Mouse (Mus musculus) lung, postnatal 14 days (tissue): ENCODE results near the gene Fam162b.
A peak's percentile ranks its signal among the peaks of the same experiment; 100 is the strongest.

ENCODE experiments used
- DNase-seq: peaks from one replicate; pipeline ENCODE4 v3.0.0; 2021

The Fam162b gene

DNA sequence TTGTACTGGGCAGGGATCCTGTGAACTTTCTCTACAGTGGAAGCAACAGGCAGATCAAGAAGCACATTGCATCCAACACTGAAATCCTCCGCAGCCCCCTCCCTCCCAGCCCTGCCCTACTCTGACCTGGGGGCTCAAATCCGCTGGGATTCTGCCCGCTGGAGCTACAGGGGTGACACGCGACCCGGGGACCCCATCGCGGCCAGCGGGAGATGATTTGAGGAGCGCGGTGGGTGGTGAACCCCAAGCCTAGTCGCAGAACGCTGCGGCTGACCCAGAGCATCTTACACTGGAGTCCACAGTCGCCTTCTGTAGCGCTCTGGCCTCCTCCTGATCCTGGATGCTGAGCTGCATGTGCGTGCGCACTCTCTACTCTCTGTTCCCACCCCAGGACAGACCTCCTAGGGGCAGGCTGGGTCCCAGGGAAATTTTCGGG is at the start of gene Fam162b:
Fam162b (minus strand) TSS at position 379 of the 436 bp plus-strand sequence.
- DNase-seq: no peak

DNA sequence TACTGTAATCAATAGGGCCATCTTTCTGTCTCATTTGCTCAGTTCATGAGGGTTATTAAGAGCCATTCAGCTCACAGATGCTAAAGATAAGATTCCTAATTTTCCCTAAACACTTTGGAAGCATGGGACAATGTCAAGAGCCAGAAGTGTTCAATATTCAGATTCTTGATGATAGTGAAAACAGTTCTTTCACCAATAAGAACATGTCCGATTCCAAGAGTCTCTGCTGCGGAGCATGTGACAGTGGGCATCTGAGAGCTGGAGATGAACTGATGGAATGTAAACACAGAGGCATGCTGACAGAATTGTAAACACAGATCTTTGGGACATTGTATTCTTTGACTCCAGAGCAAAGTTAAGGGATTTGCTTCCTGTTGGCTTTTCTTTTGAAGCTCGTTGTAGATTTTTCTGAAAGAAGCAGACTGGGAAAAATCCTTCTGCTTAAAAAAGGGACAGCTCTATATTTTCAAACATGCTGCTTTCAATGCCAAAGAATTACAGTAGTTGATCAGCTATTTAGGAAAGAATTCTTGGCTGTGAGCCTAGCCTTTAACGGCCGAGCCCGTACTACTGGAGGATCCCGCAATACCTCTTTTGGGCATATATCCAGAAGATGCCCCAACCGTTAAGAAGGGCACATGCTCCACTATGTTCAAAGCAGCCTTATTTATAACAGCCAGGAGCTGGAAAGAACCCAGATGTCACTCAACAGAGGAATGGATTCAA is 41.3 kb upstream of the Fam162b start, which contains the start of gene Gprc6a:
Gprc6a (minus strand) TSS at position 51 of the 726 bp plus-strand sequence.
- DNase-seq: peak; percentile 6

DNA sequence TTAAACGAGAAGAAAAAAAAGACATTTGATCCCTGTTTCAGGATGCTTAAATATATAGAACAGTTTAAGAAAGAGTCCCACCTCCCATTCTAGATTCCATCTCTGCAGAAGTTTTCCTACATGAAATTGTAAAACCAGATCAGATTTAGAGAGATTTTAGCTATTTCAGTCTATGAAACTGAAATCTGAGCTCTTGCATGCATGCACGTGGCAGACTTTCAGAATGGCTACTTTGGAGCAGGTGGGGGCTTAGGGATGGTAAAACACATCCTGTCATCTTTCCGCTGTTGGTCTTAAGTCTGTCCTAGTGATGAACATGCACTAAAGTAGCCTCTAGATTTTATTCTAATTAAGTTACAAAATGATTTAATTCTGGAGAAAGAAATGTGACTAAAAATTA is 30.9 kb upstream of the Fam162b start:
- no peak for DNase-seq

DNA sequence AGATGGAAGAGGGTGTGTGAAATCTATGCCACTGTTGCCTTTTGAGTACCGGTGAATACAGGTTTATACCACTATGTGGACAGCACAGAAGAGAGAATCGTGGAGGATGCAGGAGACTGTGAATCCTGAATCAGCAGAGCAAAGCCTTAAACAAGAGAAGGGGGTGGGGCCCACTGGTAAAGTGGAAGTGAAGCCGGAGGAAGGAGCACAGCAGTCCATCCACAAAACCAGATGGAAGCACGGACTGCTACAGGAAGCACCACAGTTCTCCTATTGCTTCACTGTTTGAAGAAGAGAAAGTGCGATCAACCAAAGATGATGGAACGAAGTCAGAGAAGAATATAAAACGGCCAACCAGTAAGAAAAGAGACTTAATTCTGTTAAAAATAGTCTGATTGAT is 29.8 kb upstream of the Fam162b start:
- DNase-seq: no peak

DNA sequence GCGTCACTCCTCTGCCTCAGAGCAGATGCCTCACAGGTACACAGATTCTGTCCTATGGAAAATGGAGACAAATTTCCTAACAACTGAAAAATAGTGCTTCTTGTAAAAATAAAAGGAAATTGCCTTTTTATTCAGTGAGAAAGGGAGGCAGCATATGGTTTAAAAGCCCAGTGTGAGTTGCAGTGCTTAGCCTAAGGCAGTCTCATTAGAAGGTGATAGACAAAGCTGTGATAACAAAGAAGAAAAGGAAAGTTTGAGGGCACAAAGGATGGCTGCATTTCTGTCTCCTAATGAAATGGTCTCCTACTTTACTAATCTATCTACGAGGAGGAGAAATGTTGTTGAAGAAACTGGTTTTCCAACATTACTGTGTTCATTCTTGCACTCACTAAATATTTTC is 28.2 kb upstream of the Fam162b start:
- no peak for DNase-seq

DNA sequence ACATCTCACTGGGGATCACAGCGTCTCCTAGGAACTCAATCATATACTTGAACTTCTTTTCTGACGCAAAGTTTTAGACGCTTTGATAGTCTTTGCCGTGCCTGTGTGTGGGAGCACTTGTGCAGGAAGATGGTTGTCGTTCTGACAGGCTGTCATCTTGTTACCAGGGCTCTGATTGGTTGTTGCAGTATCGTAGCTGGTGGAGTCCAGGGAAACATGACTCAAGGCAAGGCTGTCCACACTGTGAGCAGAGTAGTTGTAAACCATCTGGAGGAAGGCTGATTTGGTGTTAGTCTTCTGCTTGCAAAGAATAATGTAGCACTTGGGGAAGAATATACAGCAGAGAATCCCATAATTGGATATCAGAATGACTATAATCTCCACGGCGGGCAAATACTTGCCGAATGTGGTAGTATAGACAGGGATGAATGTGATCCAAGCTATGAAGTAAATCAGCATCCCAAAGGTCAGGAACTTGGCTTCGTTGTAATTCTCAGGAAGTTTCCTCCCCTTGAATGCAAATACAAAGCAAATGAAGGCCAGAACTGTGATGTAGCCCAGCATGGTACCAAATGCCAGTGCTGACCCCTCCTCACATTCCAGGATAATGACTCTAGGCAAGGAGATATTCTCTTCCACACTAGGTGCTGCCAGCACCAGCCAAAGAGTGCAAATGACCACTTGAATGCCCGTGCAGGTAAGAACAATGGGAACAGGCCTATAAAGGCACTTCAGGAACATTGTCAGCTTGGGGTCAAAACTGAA is 24.7 kb upstream of the Fam162b start:
- no peak for DNase-seq

DNA sequence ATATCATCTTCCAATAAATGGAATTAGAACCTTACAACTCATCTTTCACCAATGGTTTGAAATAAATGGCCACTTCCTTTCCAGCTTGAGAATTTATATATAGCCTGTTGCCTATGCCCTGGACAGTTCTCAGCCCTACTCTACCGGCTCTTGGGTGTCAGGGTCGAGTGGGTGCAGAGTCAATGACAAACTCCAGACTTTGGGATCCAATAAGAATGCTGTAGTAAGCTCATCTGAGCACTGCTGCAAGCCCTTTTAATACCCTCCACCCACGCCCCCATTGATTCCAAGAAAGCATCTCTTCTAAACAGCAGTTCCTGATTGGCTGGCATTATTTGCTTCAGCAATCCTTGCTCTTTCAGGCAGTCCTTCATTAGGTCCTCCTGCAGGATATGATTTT is 23.1 kb upstream of the Fam162b start:
- no peak for DNase-seq

DNA sequence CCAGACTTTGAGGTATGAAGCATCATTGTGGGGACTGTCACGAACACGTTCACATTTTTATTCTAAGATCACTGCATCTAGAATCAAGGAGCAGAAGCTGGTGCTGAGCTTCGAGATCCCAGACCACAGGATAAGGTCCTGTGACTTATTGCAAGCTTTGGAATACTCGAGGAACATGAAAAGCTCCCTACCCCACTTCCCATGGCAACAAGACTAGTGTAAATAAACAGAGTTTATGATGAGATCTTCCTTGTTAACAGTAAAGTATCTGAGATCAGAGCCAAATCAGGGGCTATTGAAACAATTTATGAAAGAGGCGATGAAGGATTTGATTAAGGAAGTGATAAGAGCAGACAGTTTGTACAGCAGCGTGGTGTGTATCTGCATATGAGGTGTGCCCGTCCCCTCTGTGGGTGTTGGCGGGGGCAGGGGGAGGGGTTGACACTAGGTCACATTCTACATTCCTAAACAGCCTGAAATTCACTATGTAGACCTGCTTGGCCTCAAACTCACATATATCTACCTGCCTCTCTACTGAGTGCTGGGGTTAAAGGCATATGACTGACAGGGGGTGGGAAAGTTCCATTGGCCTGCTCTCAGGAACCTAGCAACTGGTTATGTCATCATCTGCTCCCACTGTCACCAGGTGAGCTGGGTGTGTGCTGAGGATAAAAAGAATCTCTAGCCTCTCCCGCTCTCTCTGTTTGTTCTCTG is 21.8 kb upstream of the Fam162b start:
- no peak for DNase-seq

DNA sequence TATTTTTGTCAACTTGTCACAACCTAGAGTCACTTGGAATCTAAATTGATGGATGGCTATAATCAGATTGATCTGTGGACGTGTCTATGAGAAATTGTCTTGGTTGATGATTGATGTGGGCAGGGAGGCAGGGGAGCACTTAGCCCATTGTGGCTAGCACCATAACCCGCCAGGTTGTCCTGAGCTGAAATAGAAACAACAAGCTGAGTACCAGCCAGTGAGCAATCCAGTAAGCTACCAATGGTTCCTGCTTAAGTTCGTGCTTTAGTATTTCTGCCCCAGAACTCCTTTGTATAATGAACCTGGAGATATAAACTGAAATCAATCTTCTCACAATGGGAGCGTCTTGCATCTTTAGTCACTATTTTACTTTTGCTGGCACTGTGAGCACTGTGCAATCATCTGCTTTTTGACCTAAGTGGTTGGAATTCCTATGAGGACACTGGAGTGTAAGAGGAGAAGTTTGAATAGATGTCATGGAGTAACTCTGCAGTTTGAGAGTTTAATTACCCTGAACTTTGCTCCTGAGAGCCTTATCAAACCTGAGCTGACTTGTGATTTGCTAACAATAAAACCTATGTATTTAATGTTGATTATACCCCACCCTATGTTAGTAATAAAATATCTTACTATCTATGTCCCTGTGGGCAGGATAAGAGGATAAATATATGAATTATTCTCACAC is 19.6 kb upstream of the Fam162b start:
- no peak for DNase-seq

DNA sequence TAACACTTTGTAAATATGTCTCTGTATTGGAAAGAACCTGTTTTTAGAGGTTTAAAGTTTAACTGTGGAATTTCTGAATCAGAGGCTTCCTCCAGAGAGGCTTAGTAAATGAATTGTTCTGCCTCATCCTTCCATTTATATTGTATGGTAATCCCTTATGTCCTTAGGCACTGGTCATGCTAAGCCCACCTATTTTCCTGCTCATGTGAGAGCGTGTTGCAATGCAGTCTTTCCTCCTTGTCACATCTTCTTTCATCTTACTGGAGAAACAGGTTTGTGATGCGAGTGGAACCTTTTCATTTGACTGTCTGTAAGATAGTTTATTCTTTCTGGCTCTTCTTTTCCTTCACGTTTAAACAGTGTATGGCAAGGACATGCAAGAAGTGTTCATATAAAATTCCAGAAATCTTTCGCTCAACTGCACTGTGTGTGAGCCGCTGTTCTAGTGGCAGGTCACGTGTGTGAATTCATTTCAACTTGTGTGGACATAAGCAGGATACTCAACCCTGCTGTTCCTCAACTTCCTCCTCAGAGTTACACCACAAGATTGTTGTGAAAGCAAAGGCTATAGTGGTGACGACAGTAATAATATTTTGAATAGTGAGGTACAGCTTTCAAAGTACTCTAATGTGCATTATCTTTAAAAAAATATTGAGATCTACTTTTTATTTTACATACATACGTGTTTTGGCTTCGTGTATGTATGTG is 6.8 kb upstream of the Fam162b start:
- DNase-seq: no peak

DNA sequence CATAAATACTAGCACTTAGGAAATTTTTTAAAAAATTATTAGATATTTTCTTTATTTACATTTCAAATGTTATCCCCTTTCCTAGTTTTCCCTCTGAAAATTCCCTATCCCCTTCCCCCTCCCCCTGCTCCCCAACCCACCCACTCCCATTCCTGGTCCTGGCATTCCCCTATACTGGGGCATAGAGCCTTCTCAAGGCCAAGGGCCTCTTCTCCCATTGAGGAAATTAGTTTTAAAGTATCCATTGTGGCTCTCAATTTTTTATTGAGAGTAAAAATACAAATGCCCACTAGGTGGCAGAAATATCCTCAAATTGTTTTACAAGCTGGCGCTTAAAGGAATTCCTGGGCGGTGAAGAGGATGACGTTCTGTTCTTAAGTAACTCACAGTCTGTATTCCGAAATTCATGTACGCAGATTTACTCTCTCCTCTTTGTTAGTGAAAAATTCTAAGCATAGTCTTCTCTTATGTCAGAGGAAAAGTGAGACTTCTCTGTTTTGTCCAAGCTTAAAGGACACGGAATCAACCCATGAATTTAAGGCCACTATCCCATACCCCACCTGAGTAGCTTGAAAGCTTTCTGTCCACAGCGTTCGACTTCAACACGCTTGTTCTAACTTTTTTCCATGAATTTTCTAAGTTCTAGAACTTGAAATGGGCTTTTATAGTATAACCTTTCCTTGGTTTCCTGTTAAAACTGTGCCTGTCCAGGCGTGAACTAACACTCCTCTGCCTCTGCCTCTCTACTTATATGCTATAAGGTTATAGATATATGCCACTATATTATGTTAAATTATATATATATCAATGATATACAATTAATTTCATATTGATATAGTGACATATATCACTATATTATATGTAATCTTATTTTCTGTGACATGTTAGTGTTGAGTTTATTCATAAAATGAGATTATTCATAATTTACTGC is 4.9 kb upstream of the Fam162b start:
- peak; percentile 39 for DNase-seq

DNA sequence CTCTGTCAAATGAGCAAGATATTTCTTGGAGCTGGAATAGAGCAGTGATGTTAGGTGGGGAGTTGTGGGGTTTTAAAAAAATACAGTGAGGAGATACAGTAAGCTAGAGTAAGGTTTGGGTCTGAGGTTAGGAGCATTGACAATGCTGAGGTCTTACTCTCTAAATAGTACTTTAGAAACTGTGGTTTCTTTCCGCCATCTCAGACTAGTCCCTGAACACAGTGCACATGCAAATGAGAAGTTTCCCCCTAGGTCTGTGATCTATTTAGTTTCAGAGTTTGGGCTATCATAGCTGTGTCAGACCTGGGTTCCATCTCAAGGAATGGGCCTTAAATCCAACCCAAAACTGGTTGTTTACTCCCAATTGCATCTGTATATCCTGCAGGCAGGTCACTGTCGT is 1.3 kb upstream of the Fam162b start:
- DNase-seq: no peak

DNA sequence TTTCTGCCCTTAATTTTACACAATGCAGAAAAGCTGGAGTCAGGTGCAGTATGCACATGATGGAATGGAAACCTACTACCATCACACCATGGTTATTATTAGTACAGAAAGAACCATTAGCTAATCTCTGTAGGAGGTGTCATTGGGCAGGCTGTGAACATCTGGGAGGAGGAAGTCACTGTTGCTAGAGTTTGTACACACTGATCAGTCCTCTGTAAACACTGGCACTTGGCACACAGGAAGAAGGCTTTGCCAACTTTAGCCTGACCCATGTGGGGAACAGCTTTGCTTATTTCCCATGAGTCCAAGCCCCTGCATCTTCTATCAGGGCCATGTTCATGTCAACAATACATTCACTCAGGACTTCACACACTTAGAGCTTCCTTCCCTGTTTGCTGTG is 5.4 kb downstream of the Fam162b start:
- DNase-seq: peak; percentile 48

DNA sequence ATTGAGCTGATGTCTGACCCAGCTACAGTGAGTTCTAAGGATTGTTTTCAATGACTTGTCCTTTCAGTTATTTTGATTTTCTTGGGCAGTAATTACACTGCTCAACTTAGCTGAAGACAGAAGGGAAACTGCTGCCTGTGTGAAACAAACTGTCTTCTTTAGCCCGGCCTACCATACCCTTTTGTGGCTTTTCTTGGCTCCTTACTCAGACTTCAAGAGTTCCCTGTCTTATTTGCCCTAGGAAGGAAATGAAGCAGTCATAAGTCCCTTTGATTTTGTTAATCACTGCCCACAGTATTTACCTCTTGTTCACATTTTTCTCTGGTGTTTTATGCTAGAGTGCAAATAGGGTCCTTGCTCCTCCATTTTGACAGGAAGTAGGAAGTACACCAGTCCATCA is 5.9 kb downstream of the Fam162b start:
- no peak for DNase-seq

DNA sequence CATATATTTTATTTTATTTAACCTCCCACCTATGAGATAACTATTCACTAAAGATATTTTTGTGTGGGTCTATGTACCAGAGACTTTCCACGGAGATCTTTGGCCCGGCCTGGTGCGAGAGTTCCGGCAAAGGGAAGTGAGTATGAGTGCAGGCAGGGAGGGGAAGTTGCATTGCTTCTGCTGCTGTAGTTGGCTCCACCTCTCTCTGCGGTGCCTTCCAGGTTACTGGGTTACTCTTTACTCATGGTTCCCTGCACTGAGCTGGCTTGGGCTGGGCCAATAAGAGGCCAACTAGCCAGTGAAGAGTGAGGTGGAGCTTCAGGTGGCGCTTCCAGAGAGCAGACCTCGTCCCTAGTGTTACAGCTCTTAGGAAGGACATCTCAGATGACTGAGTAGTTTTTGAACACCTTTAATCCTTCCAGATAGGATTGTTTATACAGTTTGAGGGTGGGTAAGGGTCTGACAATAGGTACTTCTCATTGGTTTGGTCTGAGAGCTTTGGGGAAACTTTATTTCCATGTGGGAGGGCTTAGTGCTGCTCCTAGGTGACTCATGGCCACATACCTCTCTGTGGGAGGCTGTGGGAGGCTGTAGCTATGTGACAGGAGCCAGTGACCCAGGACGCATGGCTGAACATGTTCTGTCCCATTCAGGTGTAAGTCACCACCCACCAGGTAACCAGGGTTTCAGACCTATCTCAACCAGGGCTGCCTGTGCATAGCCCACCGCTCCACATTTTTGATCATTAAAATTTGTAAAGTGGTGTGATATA is 18.9 kb downstream of the Fam162b start:
- DNase-seq: no peak

DNA sequence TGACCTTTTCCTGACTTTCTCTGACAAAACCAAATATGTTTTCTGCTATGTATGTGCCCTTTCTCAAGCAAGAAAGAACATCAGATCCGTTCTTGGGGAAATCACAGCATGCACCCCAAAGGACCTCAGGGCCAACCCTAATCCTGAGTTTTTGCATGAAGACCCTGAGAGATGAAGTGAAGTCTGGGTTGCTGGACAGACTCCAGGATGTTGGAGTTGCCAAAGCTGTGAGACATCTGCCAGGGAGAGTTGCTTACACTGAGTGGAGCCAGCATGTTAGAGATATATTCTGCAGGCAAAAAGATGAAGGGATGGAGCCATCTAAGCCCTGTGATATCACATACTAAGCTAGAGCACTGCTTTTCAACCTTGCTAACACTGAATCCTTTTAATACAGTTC is 34.3 kb downstream of the Fam162b start:
- no peak for DNase-seq

DNA sequence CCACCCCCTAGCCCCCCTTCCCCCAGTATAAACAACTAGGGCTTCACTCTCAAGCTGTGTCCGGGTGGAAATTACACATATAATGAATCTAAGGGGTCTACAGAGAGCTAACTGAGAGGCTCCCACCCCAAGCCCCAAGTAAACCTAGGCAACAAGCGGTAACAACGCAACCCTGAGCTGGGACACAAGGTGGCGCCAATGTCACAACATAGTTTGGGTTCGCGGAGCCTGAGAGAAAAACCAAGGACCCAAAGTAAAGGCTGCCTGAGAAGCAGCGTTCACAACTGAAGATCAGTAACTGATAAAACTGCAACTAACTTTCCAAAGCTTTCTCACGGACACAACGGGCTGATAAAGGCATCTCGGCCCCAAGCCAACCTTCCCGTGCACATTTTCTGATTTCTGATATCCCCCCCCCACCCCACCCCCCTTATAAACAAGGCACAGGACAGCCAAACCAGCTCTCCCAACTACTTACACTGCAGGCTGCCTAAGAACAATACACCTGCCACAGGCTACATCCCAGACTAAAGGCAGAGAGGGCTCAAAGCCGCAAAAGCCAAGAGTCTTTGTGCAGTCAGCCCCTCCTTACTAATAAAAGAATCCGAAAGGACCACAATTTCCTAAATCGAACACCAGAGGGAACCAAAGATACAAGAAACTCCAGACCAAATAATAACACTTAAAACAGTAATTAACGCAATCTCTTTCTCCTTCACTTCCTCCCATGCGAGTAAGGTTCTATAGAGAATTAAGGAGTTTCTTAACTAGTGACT is 36.8 kb downstream of the Fam162b start:
- DNase-seq: peak; percentile 86
